Mouse (Mus musculus) monocyte, adult 2 months (primary cell): ENCODE data around the gene Gtf2f1.

Source experiments
- DNase-seq, 2 experiments: peaks; one replicate each; pipeline ENCODE4 v3.0.0; 2022; ENCODE audit warnings: low spot score in 2 of 2, low read depth in 1 of 2

Gene Gtf2f1

DNA sequence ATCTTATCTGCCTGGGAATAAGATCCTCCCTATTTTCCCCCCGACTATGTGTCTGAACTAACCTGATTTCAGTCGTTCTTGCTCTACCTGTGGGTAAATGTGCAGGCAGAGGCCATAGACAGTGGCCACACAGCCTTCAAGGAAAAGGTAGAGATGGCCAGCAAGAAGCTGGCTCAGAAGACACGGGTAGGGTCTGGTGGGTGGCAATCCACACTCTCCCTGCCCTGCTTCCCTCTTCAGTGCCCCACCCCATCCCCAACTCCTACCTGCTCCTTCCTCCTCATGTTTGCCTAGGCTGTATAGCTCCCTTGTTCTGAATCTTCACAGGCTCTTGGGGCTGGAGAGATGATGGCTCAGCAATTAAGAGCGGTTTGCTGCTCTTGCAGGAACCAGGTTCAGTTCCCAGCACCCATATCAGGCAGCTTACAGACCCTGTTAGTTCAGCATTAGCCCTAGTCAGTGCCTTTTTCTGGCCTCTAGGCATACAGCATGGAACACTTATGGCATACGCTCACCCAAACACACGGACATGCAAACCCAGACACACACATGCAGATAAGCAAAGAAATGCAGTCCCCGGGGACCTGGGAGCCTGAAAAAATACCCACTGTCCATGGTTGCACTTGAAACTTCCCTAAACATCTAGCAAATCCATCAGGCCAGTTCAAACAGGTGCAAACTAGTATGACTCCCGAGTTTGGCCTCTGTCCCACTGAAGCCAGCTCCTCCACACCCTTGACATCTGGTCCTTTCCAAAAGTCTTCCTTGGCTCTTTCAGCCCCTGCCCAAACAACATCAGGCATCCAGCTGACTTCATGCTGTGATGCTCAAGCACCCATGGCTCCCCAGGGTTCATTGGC, 34.3 kb downstream of the Gtf2f1 start:
- no peak for DNase-seq

DNA sequence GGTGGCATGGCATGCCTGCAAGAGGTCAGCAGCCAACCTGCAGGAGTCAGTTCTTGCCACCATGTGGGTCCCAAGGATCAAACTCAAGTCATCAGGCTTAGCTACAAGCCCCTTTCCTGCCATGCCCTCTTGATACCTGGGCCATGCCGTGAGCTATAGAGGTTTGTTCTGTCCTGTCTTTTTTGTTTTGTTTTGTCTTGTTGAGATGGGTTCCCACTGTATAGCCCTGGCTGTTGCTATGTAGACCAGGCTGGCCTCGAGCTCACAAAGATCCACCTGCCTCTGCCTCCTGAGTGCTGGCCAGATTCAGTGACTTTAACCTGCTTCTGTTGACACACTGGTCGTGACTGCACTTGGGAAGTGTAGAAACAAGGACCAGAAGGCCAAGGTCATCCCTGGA, 35.7 kb downstream of the Gtf2f1 start:
- DNase-seq = no peak

DNA sequence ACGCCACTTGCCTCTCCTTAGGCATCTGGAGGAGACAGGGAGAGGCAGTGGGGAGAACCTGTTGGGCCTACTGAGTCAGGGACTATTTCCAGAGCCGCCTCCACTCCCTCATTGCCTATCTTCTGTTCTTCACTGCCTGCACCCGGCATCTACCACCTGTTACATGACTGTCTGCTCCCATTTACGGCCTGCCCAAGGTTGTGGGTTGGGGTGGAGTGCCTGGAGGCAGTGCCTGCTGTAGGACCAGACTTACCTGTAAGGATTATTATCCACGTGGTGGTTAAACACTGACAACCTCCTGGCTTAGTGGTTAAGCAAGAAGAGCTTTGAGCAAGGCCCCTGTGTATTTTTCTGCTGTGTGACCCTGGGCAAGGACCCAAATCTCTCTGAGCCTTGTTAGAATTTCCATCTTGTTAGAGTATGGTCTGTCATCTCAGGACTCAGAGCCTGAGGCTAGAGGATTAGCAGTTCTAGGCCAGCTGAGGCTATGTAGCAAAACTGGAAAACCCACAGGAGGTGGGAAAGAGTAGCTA, 36.3 kb downstream of the Gtf2f1 start:
- DNase-seq = no peak

DNA sequence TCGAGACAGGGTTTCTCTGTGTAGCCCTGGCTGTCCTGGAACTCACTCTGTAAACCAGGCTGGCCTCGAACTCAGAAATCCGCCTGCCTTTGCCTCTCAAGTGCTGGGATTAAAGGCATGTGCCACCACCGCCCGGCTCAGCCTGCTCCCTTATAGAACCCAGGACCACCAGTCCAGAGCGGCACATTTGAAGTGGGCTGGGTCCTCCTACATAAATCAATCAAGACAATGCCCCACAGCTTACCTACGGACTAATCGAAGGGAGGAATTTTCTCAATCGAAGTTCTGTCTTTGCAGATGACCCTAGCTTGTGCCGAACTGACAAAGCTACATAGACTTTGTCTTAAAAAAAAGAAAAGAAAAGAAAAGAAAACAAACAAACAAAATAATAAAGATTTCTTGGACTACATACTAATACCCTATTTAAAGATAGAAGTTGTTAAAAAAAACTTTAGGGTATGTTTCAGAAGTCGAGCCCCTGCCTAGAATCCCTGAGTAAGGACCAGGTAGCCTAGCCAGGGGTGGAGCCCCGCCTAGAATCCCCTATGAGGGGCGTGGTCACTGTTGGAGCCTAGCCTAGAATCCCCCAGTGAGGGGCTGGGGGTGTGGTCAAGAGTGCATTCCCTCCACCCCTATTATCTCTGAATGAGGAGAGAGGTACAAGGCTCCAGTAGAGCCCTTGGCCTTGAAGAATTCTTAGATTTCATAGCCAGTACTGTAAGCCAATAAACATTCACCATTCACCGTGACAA, 37.0 kb downstream of the Gtf2f1 start:
- DNase-seq = no peak

DNA sequence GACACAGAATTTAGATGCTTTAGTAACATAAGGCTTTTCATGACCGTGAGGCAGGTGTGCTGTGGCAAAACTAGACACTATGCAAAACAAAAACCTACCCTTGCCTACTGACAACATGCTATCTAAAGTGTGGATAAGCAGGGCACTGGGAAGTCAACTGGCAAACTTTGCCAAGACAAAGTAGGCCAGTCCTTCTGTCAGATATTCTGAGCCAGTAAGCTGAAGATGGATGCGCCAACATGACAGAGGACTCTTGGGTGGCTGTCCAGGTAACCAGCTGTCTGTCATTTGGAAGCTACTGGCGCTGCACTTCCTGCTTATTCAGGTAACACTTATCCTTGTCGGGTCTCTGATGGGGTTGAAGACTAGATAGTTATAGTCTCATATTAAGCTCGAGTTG, 41.0 kb downstream of the Gtf2f1 start:
- DNase-seq = no peak

DNA sequence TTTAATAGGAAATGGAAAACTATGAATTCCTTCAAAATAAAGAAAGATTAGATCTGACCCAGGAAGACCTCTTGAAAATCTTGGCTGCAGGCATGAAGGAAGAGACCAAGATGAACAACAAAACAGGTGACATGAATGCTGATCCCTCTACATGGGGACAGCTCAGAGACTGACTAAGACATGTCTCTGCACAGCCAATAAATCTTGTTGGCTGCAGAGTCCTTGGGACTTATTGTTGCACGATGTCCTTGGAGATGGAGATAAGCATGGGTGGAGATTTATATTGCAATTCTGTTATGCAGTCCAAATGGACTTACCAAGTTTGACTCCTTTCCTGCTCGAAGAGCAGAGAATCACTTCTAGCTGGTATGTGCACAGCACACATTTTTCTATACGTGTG, 41.8 kb downstream of the Gtf2f1 start:
- DNase-seq = no peak

DNA sequence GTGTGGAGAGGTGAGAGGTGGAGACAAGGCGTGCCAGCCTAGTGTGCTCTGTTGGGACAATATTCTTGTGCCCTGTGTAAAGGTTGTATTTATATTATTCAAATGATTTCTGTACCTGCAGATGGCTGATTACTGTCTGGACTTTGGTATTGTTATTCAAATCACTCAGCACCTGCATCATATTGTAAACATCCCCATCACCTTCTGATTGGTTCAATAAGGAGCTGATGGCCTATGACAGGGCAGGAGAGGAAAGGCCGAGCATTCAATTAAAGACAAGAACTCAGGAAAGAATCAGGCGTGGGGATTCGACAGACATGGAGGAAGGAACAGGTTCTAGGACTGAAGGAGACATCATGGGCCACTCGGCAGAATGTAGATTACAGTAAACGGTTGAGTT, 47.4 kb downstream of the Gtf2f1 start:
- DNase-seq = no peak

DNA sequence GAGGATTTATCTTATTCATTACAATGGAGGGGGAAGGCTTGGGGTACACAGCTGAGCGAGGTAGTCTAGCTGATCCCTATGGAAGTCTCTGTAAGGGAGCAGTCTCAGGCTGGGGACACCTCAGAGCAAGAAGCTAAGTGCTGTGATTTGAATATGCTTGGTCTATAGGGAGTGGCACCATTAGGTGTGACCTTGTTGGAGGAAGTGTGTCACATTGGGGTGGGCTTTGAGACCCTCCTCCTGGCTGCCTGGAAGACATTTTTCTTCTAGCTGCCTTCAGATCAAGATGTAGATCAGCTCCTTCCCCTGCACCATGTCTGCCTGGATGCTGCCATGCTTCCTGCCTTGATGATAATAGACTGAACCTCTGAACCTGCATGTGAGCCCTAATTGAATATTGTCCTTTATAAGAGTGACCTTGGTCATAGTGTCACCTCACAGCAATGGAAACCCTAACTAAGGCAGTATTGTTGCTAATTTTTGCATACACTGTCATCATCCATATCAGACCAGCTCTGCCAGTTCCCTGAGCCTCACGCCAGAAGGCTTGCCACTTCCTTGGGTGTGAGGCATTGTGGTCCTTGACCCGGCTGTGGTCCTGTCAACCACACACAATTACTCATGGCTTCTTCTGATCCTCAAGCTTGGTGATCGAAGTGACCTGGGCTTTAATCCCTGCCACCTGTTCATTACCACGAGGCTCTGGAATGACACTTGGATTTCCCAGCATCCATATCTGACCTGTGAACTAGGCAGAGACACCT, 48.3 kb downstream of the Gtf2f1 start:
- DNase-seq = no peak

DNA sequence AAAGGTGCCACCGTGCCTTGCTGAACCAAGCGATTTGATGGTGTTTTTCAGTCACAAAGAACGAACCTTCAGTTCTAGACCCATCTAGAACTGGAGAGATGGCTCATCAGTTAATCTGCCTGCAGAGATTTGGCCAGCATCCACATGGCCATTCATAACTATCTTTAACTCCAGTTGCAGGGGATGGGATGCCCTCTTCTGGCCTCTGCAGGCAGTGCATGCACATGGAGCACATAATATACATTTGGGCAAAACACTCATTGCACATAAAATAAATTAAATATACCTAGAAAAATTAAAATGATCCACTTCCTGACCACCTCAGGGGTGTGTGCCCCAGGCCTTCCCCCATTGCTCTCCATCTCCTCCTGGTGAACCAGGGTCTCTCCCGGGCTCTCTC, 49.2 kb downstream of the Gtf2f1 start:
- no peak for DNase-seq

DNA sequence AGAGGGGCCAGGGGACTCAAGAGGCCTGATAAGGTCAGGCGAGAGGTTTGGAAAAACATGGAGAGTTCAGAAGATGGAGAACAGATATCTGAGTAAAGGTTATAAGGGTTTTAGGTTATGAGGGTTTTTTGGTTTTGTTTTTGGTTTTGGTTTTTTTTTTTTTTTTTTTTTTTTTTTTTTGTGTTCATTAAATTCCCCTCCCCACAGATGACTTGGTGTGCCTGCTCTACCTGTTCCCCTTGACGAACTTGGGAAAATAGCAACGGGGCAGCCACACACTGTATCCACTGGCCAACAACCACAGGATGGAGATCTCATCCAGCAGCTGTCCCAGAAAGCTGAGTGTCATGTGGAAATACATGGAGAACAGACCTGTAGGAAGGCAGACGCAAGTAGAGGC, 52.4 kb downstream of the Gtf2f1 start:
- DNase-seq = no peak

DNA sequence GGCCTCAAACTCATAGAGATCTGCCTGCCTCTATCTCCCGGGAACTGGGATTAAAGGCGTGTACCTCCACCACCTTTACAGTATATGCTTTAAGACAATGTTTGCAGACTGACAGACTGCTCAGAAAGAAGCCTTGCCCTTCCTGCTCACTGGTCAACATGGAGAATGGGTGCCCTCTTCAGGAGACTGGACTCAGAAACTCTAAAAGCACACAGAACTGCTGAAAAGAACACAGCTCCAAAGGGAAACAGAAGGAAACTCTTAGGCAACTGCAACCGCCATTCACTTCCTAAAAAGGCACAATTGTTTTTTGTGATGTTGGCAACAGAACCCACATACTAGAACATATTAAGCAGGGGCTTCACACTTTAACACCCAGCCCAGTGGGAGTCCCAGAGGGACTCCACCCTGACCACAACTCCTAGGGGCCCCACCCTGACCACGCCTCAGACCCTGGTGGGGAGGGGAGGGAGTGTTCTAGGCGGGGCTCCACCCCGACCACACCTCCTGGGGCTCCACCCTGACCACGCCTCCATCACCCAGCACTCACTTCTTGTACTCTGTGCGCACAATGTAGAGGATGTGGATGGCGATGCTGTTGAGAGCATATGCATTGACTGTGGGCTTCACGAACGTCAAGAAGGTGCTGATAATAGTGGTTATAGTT, 53.2 kb downstream of the Gtf2f1 start:
- DNase-seq = peak; percentile 42 to 49

DNA sequence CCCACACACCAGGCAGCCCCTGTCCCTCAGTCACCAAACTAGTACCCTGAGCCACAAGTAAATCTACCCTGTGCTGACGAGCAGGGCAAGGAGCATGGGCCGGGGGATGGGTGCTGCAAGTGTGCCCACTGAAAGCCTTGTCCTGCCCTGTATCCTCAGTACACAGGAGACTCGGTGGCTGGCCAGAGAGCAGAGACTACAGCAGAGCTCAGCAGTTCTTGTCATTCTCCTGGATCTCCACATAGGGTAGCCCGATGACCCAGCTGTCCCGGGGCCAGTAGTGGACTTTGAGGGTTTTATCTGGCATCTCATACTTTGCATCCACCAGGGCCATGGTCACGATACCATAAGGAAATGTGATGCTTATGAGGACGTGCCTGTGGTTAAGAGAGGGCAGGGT, 56.2 kb downstream of the Gtf2f1 start:
- no peak for DNase-seq
